Mouse (Mus musculus) left cerebral cortex, adult 18-20 months (tissue): ENCODE data around the gene Crat. TPM values are rescaled to one million over a fixed set of nuclear protein-coding genes. Genes with fewer than 3 reads are reported as not detected.

Experiments used
- DNase-seq, 2 experiments: peaks; one replicate each; pipeline ENCODE4 v3.0.0; 2021 to 2022; ENCODE audit warnings: low spot score in 2 of 2, mixed read lengths in 1 of 2
- long read RNA-seq, 2 experiments: library from polyadenylated mRNA; stranded (forward); transcript quantifications; one replicate each; pipeline ENCODE4 v2.0.0; 2021
- total RNA-seq, 2 experiments: library from RNA; stranded (reverse); gene quantifications; 2 replicates each; pipeline ENCODE4 v1.2.3; 2021

Gene Crat
- total RNA-seq = 10 to 100 TPM; 53.7 to 57.3 TPM
- long read RNA-seq, experiment 1, transcript Crat-201 (14 exons, 3,833 nt) = major isoform, 62 of 105 reads
- long read RNA-seq, experiment 1, partial matches to known transcripts = 8 of 105 reads
- long read RNA-seq, experiment 1, other reads (novel, unspliced or antisense) = 35 of 105 reads
- long read RNA-seq, experiment 2, transcript Crat-201 (14 exons, 3,833 nt) = major isoform, 33 of 63 reads
- long read RNA-seq, experiment 2, partial matches to known transcripts = 12 of 63 reads
- long read RNA-seq, experiment 2, other reads (novel, unspliced or antisense) = 18 of 63 reads

- peak; percentile 87 to 91 for DNase-seq
These were observed at the start of gene Crat for GRCm38 (mm10) chr2:30415157-30415935. TSS of gene Crat (minus strand) at chr2:30415813.

GRCm38 (mm10) chr2:30464411-30464810 is 48.8 kb upstream of the Crat start:
- no peak for DNase-seq

GRCm38 (mm10) chr2:30463904-30464330 is 48.3 kb upstream of the Crat start:
- peak; percentile 59 to 70 for DNase-seq

GRCm38 (mm10) chr2:30463341-30463761 is 47.7 kb upstream of the Crat start:
- no peak for DNase-seq

GRCm38 (mm10) chr2:30459241-30459640 is 43.6 kb upstream of the Crat start:
- no peak for DNase-seq

- no peak for DNase-seq
These were observed 42.7 kb upstream of the Crat start for GRCm38 (mm10) chr2:30458349-30458748.

GRCm38 (mm10) chr2:30456104-30456980 is 40.7 kb upstream of the Crat start:
- no peak for DNase-seq

- no peak for DNase-seq
These were observed 39.0 kb upstream of the Crat start for GRCm38 (mm10) chr2:30454587-30454986.

- no peak for DNase-seq
These were observed 38.0 kb upstream of the Crat start for GRCm38 (mm10) chr2:30453570-30453969.

GRCm38 (mm10) chr2:30451525-30451924 is 35.9 kb upstream of the Crat start:
- DNase-seq = no peak

- no peak for DNase-seq
These were observed 34.9 kb upstream of the Crat start for GRCm38 (mm10) chr2:30450530-30450929.

- DNase-seq = no peak
These were observed 32.8 kb upstream of the Crat start for GRCm38 (mm10) chr2:30448371-30448770.

- no peak for DNase-seq
These were observed 31.5 kb upstream of the Crat start for GRCm38 (mm10) chr2:30446891-30447826.

- DNase-seq = no peak
These were observed 29.7 kb upstream of the Crat start for GRCm38 (mm10) chr2:30445312-30445711.

- DNase-seq = no peak
These were observed 28.8 kb upstream of the Crat start for GRCm38 (mm10) chr2:30444450-30444849.

GRCm38 (mm10) chr2:30444006-30444405 is 28.4 kb upstream of the Crat start:
- no peak for DNase-seq

GRCm38 (mm10) chr2:30443281-30443680 is 27.7 kb upstream of the Crat start:
- no peak for DNase-seq

- DNase-seq = no peak
These were observed 26.9 kb upstream of the Crat start for GRCm38 (mm10) chr2:30442498-30442890.

GRCm38 (mm10) chr2:30441518-30442497 is 26.2 kb upstream of the Crat start:
- peak; percentile 63 to 69 for DNase-seq
